Mouse (Mus musculus): ENCODE results near the gene Arid3a.
"Not testable (repeated sequence)": the region's sequence is repeated elsewhere in the genome, so short reads cannot be mapped to it uniquely, and the experiment has no call there.

The Arid3a gene

GRCm38 (mm10) chr10:79945507-79946234 lies 18.8 kb downstream of the Arid3a start:
- in situ Hi-C loops (cut with MboI, MseI), result no loop called here

DNA sequence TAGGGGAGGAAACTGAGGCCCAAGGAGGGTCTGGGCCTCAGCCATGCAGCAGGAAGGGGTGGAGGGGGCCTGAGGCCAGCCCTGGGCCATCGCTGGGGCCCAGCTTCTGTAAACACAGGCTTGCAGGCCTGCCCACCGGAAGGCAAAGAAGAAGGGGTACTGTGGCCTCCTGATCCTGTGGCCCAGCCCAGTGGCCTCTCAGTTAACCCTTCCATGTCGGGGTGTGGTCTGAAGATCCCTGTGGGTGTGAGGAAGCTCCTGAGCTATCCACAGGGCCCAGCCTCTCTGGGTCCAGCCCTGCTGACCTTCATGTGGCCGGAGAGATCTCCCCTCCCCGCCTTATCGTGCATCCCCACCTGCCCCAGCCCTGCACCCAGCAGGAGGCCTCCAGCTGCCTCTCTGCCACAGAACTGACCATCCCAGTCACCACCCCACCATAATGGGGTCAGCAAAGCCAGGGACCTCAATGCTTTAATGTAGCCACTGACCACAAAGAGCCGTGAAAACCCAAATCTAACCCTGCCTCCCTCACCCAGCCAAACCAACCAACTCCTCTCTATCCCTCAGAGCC lies 20.0 kb downstream of the Arid3a start:
- in situ Hi-C loops (cut with MboI, MseI), result no loop called here

GRCm38 (mm10) chr10:79947502-79947901 lies 20.7 kb downstream of the Arid3a start:
- in situ Hi-C loops (cut with MboI, MseI), result no loop called here

DNA sequence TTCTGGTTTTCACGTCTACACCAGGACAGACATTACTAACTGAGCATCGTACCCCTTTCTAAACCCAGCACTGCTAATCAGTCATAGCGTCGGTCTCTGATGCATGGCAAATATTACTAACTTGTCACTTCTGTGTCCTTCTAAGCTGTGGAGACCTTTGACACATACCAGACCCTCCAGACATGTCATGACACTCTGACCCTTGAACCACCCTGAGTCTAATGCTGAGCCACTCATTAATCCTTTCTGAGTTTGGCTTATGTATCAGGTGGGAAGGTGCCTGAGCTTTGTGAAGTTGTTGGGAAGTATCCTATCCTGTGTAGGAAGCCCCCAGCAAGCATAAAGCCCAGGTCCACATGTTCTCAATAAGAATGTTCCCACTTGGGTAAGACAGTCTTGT lies 23.0 kb downstream of the Arid3a start:
- in situ Hi-C loops (cut with MboI, MseI), result loop anchor here in 1 of 2 experiments (5.0 kb wide), 1 partner anchor 68 kb away; no protein-coding TSS in a partner anchor

DNA sequence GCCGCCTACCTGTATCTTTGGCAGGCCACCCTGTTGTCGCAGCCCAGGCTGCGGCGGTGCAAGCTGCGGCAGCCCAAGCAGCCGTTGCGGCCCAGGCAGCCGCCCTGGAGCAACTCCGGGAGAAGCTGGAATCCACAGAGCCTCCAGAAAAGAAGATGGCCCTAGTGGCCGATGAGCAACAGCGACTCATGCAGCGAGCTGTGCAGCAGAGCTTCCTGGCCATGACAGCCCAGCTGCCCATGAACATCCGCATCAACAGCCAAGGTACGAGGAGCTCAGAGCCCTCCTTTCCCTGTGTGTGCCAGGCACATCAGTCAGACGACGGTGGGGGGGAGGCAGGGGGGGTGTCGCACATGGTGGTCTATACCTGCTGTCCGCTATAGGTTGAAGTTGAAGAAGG lies 23.8 kb downstream of the Arid3a start:
- in situ Hi-C loops (cut with MboI, MseI), result loop anchor here in 1 of 2 experiments (5.0 kb wide), 1 partner anchor 68 kb away; no protein-coding TSS in a partner anchor

- in situ Hi-C loops (cut with MboI, MseI), result loop anchor here in 1 of 2 experiments (5.0 kb wide), 1 partner anchor 72 kb away; no protein-coding TSS in a partner anchor
Observed at GRCm38 (mm10) chr10:79953946-79954345, 27.1 kb downstream of the Arid3a start.

DNA sequence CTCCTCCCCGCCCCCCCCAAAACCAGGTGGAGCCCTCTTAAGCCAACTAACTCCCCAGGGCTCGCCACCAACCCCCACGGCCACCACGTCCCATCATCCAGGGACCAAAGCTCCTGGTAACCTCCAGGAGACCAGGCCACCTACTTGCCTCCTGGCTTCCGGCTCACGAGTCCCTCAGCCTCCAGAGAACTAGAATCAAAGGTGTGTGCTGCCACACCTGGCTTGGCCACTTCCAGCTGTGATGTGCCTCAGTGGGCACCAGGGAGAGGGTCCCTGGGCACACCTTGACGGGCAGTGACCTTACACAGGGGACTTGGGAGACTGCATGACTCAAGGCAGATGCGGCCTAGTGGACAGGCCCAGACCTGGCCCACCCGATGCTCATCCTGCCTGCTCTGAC lies 28.8 kb downstream of the Arid3a start:
- in situ Hi-C loops (cut with MboI, MseI), result no loop called here

DNA sequence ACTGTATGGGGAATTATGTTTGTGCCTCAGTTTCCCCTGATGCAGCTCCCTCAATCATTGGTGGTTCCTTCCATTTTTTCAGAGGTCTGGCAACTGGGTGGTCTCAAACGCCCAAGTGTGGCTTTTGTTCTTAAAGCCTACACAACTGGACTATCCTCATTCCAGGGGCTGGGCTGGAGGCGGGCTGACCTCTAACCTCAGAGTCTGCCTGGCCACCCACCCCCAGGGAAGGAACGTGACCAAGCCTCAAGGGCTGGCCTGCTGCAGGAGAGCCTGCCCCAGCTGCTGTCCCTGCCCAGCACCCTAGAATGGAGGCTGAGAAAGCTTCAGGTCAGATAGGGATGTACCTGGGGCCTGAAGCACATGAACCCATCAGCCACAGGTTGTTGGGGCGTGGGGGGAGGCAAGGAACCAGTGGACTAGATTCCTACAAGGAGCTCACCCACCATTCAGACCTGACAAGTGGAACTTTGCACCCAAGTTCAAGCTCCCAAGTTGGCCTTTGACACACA lies 29.9 kb downstream of the Arid3a start:
- in situ Hi-C loops (cut with MboI, MseI), result no loop called here

DNA sequence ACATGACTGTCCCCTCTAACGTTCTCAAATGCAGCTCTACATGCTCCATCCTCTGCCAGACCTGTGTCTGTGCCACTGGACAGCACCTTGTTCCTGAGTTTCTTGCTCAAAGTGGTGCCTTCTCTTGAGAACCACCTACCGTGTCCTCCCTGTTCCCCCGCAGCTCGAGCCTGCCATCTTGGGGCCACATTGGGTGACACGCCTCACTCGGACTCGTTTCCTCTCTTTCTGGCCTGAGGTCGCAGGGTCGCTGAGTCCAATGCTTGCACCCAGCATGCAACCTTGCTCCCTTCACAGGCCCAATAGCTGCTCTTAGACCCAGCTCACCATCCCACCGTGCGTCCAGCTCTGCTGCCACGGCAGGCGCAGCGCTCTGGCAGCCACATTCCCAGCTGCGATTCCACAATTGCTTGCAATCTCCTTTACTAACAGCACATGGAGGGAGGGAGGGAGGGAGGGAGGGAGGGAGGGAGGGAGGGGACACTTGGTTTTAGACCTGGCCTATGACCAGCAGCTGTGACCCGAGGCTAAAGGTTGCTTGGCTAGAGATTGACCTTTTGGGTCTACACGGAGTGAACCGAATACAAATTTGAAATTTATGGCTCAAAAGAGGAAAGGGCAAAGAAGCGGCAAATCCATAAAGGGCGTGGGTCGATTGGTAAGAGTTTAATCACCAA lies 31.4 kb downstream of the Arid3a start:
- in situ Hi-C loops (cut with MboI, MseI), result no loop called here

- in situ Hi-C loops (cut with MboI, MseI), result not testable (repeated sequence)
Observed at GRCm38 (mm10) chr10:79959412-79959811, 32.6 kb downstream of the Arid3a start.

- in situ Hi-C loops (cut with MboI, MseI), result no loop called here
Observed at GRCm38 (mm10) chr10:79959847-79960601, 33.2 kb downstream of the Arid3a start, which contains the start of gene Wdr18. Gene Wdr18 (plus strand): TSS chr10:79960152.

DNA sequence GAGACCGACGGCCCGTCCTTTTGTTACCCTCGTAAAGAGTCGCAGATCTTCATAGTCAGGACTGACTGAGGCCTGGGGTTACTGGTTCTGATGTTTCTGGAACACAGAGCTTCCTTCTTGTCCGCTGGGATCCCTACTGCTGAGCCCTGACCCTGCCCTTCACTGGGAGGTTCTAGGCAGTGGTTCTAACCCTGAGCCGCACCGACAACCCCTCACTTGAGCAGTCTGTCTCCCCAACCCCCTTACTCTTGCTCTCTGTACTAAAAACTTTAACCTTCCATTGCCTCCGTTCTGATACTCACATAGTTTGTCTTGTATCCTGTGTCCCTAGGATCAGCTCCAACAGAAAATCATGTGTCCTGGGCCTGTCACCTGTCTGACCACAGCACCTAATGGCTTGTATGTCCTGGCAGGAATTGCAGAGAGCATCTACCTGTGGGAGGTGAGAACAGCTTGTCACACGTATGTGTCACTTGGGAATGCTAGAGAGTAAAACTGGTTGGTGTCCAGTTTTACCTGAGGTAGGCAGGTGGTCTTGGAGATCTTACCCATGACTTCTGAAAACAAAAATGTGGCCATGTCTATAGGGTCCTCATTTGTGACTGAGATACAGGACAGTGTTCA lies 33.9 kb downstream of the Arid3a start:
- in situ Hi-C loops (cut with MboI, MseI), result no loop called here

DNA sequence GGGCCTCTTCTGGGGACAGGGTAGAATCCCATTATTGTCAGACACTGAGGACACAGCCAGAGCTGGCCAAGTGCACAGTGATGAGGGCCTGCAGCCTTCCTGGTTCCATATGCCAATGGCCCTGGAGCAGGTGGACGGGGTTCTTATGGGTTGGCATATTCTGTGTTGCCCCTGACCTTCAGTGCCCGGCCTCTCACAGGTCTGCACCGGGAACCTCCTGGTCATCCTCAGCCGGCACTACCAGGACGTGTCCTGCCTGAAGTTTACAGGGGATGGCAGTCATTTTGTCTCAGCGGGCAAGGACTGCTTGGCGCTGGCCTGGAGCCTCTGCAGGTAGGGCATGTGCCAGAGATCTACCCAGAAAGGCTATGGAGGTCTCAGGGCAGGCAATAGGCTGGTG lies 37.9 kb downstream of the Arid3a start:
- in situ Hi-C loops (cut with MboI, MseI), result no loop called here

DNA sequence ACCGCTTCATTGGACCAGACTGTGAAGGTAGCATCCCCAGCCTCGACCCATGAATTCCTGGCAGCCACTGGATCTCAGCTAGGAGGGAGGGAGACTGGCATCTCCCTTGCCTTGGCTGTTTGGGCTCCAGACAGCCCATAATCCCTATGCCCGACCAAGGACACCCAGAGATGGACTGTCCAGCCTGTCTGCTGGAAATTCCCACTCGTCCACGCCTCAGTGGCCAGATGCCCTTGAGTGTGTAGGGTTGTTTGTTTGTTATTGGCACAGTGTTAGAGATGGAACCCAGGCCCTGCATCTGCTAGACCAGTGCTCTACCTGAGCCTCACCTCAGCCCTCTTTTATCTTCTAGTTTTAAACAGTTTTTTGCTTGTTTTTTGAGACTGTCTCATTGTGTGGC lies 38.5 kb downstream of the Arid3a start:
- in situ Hi-C loops (cut with MboI, MseI), result no loop called here

DNA sequence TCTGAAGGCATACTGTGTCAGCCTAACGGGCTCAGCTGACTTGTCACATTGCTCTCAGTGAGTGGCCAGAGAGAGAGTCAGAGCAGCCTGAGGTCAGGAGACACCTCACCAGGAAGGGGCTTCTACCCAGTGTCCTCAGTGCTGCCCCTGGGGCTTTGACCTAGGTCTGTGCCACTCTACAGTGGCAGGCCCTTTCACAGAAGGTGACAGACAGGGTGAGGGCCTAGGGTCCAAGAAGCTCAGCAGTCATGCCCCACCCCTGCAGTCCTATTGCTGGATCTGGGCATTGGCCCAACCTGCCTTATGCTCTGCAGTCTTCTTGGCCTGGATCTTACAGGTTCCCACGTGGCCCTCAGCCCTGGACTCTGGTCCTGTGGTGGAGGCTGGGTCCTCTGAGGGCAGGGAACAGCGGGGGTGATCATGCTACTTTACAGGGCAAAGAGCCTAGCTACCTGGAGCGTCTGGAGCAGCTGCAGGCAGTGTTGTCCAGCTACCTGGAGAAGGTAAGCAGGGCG lies 40.1 kb downstream of the Arid3a start:
- in situ Hi-C loops (cut with MboI, MseI), result no loop called here

GRCm38 (mm10) chr10:79968181-79968580 lies 41.3 kb downstream of the Arid3a start:
- in situ Hi-C loops (cut with MboI, MseI), result no loop called here

GRCm38 (mm10) chr10:79969124-79969568 lies 42.3 kb downstream of the Arid3a start:
- in situ Hi-C loops (cut with MboI, MseI), result no loop called here

DNA sequence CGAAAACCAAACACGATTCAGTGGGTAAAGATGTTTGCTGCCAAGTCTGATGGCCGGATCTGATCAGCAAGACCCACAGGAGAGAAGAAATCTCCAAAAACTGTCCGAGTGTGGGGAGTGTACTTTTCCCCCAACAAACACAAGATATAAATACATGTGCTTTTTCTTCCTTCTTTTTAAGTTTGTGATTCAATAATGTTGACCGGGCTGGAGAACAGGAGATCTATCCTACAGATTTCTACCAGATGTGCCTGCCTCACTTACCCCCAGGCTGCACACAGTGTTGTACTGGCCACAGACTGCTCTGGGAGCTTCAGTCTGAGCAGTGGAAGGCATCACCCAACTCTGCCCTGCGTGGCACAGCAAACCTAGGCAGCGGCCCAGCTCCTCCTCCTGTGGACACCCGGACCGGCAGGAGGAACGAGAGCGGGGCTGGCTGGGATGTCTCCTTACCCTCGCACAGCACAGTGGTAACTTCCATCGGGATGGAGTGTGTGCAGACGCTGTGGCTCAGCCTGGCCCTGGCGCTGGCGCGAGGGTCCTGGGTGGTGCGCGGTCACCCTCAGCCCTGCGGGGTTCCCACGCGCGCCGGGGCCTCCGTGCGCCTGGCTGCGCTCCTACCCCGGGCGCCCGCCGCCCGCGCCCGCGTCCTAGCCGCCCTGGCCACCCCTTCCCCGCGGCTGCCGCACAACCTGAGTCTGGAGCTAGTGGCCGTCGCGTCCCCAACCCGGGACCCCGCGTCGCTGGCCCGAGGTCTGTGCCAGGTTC lies 43.8 kb downstream of the Arid3a start, which contains the start of gene Grin3b:
Gene Grin3b, plus strand, starts transcription at position 301 of the 768 bp plus-strand sequence.
- in situ Hi-C loops (cut with MboI, MseI), result no loop called here

DNA sequence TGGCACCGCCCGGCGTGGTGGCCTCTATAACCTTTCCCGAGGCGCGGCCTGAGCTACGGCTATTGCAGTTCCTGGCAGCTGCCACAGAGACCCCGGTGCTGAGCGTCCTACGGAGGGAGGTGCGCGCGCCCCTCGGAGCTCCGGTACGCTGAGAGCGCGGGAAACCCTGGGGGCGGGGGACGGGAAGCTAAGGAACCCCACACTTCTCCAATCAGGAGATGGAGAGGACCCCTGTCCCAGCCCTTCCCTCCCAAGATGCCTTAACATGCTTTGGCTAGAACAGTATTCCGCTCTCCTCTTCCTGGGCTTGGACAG lies 44.3 kb downstream of the Arid3a start:
- in situ Hi-C loops (cut with MboI, MseI), result no loop called here

DNA sequence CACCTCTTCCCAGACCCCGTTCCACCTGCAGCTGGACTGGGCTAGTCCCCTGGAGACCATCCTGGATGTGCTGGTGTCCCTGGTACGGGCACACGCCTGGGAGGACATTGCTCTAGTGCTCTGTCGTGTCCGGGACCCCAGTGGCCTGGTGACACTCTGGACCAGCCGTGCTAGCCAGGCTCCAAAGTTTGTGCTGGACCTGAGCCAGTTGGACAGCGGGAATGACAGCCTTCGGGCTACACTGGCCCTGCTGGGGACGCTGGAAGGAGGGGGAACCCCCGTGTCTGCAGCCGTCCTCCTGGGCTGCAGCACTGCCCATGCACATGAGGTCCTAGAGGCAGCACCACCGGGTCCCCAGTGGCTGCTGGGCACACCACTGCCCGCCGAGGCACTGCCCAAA lies 46.0 kb downstream of the Arid3a start:
- in situ Hi-C loops (cut with MboI, MseI), result no loop called here
